Mouse (Mus musculus) macrophage (primary cell): ENCODE results near the gene Bcl6. TPM values are rescaled to one million over a fixed set of nuclear protein-coding genes. Genes with fewer than 3 reads are reported as not detected.
A peak's percentile ranks its signal among the peaks of the same experiment; 100 is the strongest.

ENCODE experiments used
- H3K27ac ChIP-seq: fragments of 350-480 bp; formaldehyde crosslinking; 2 replicates; pipeline ENCODE4 v1.9.0; 2021
- H3K36me3 ChIP-seq: fragments of 350-480 bp; formaldehyde crosslinking; 2 replicates; pipeline ENCODE4 v1.9.0; 2021; ENCODE audit errors: inconsistent target
- H3K4me3 ChIP-seq: fragments of 350-480 bp; formaldehyde crosslinking; 2 replicates; pipeline ENCODE4 v1.9.0; 2021; ENCODE audit errors: inconsistent target
- H3K79me2 ChIP-seq: fragments of 350-480 bp; formaldehyde crosslinking; 2 replicates; pipeline ENCODE4 v1.9.0; 2021; ENCODE audit errors: inconsistent target
- WGBS: methylation state at CpG from one replicate; pipeline ENCODE4 v1.1.7; 2026; ENCODE audit warnings: inconsistent platforms; ENCODE audit not compliant: missing documents; 5-methylcytosine and 5-hydroxymethylcytosine counted together
- polyA plus RNA-seq: library from polyadenylated mRNA; stranded (reverse); fragments of 250-400 nt; gene quantifications from 3 replicates; pipeline ENCODE4 v1.2.4, GENCODE M21; 2018; ENCODE audit warnings: inconsistent platforms

The Bcl6 gene
- polyA plus RNA-seq, 1 experiment from 2014 or later, result 23.6 TPM

GRCm38 (mm10) chr16:23985467-23985861 lies 3.2 kb downstream of the Bcl6 start:
- Histone ChIP-seq H3K79me2 (peaks cover 59% of the 10 kb centered on the region), H3K4me3 (peak overlapping the region; percentile 83), H3K36me3 (no peaks in the 10 kb centered on the region), H3K27ac (peak overlapping the region; percentile 84)
- 1% methylated on average over 6 of the region's 6 CpGs for WGBS

- Histone ChIP-seq H3K79me2 (peaks cover 64% of the 10 kb centered on the region), H3K27ac (peak overlapping the region; percentile 84), H3K4me3 (peak overlapping the region; percentile 83), H3K36me3 (no peaks in the 10 kb centered on the region)
- WGBS, result 2% methylated on average over 22 of the region's 22 CpGs
These were observed 3.7 kb downstream of the Bcl6 start for GRCm38 (mm10) chr16:23984760-23985466.

DNA sequence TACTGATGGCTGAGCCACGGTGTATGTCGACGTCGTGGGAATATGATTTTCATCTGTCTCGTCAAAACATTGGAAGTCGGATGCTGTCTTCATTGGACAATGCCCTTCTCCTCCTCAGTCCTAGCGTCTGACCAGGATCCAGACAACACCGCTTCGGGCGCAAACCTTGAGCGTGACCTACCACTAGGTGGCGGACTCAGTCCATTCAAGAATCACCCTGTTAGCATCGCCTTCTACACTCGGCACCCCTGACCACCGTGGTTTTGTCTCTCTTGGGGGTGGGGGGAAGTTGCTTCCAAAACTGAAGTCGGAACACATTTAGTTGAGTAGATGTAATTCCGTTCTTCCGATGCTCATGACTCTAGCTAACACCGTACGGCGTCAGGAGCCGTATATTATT lies 4.5 kb downstream of the Bcl6 start:
- Histone ChIP-seq H3K79me2 (peaks cover 71% of the 10 kb centered on the region), H3K36me3 (no peaks in the 10 kb centered on the region), H3K27ac (peak overlapping the region; percentile 84), H3K4me3 (peak overlapping the region; percentile 83)
- under 1% methylated on average over 22 of the region's 22 CpGs for WGBS

GRCm38 (mm10) chr16:23982891-23983588 lies 5.6 kb downstream of the Bcl6 start:
- Histone ChIP-seq H3K36me3 (no peaks in the 10 kb centered on the region), H3K27ac (peak overlapping the region; percentile 78), H3K4me3 (peak overlapping the region; percentile 33), H3K79me2 (peaks cover 79% of the 10 kb centered on the region)
- WGBS, result 3% methylated on average over 32 of the region's 33 CpGs

- H3K4me3 ChIP-seq, result peak overlapping the region; percentile 33
- peak overlapping the region; percentile 78 for H3K27ac ChIP-seq
- peaks cover 3% of the 10 kb centered on the region; the same call in 1 of the 2 replicates for H3K36me3 ChIP-seq
- WGBS, result 13% methylated on average over 28 of the region's 28 CpGs
- peaks cover 81% of the 10 kb centered on the region for H3K79me2 ChIP-seq
These were observed 6.5 kb downstream of the Bcl6 start for GRCm38 (mm10) chr16:23981925-23982851.

- H3K4me3 ChIP-seq, result peak overlapping the region; percentile 10; the same call in 1 of the 2 replicates
These were observed 7.5 kb downstream of the Bcl6 start for GRCm38 (mm10) chr16:23980991-23981720.

DNA sequence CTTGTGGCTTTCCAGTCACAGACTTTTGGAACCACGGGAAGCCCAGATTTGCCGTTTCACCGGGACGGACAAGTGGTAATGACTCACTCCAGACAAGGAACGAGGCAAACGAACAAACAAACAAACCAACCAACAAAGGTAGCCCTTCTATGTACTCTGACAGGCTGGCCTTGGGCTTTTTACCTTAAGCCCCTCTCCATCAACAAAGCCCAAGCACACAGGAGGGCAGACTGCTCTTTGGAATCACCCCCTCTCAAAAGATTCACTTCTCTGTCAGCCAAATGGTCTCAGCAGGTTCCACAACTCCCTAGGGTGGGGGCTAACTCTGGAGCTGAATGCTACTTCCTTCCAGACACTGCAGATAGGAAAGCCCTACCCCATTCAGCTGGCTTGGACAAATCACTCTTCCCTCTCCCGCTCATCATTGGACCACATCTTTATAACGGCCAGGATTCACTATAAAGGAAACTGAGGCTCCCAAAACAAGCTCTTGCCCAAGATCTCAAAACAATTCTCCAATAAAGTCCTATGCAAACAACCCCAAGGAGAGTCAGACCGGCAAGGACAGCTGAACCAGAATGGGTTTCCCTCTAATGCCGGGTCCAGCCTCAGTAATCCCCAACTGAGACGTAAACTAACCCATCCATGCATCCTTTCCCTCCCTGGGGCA lies 8.3 kb downstream of the Bcl6 start:
- Histone ChIP-seq H3K79me2 (peaks cover 62% of the 10 kb centered on the region), H3K36me3 (peaks cover 13% of the 10 kb centered on the region), H3K27ac (no peak overlapping the region), H3K4me3 (no peak overlapping the region)
- 49% methylated on average over 11 of the region's 11 CpGs for WGBS

More at GRCm38 (mm10) chr16:23980991-23981720, 7.5 kb downstream of the Bcl6 start:
- 11% methylated on average over 32 of the region's 32 CpGs for WGBS
- Histone ChIP-seq H3K36me3 (peaks cover 9% of the 10 kb centered on the region; the same call in 1 of the 2 replicates), H3K79me2 (peaks cover 71% of the 10 kb centered on the region), H3K27ac (peak overlapping the region; percentile 37)

DNA sequence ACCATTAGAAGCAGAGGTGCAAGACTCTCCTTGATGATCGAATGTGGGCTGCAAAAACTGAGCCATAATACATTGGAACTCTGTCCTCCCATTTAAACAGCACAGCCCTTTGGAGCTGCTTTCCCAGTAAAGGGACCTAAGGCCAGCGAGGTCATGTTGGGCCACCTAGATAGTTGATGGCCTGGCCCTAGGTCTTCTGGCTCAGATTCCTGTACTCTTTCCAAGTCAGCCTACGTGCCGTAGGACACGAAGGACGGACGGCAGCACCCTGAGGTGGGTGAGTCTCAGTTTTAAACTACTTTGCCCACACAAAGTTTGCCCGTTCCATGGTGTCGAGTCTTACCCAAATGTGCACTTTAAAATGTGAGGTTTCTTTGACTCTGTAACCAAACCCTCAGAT lies 9.2 kb downstream of the Bcl6 start:
- 97% methylated on average over 9 of the region's 9 CpGs for WGBS
- no peak overlapping the region for H3K27ac ChIP-seq
- peaks cover 62% of the 10 kb centered on the region for H3K79me2 ChIP-seq
- peaks cover 21% of the 10 kb centered on the region for H3K36me3 ChIP-seq
- H3K4me3 ChIP-seq, result no peak overlapping the region

DNA sequence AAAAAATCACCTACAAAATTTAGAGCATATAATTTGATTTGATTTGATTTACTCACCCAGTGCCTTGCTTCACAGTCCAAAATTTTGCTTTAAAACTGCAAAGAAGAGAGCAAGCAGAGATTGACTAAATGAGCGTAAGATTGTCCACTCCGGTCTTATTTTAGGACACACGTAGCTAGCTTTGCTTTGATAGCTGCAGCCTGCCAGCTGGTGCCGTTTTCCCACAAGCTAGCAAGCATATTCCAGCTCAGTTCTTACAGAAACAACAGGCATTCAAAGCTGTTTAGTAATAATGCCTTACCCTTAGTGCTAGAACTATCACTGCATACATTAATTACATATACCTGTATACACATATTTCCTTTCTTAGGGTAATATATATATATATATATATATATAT lies 10.2 kb downstream of the Bcl6 start:
- peaks cover 31% of the 10 kb centered on the region for H3K36me3 ChIP-seq
- peaks cover 55% of the 10 kb centered on the region for H3K79me2 ChIP-seq
- H3K27ac ChIP-seq, result no peak overlapping the region
- WGBS, result 94% methylated on average over 4 of the region's 4 CpGs
- no peak overlapping the region for H3K4me3 ChIP-seq

DNA sequence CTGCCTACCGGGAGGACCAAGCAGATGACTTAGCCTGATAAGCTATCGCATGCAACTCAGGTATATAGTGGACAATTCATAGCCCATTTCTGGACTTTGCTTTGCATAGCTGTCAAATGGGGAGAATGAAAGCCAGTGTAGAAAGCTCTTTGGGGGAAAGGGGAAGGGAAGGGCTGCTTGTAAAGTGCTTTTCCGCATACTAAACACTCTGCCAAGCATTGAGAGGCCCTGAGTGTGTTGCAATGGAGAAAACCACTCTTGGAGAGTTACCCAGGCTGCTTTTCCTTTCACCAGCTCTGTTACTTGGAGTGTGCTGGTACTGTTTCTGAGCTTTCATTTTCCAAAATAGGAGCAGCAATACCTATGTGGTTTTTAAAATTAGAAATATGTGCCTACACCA lies 10.9 kb downstream of the Bcl6 start:
- H3K27ac ChIP-seq, result 0 out of 2 replicates have a peak overlapping the region, but pooled peaks have one; percentile 8
- H3K36me3 ChIP-seq, result peaks cover 39% of the 10 kb centered on the region
- H3K4me3 ChIP-seq, result no peak overlapping the region
- WGBS, result 86% methylated on average over 3 of the region's 3 CpGs
- H3K79me2 ChIP-seq, result peaks cover 50% of the 10 kb centered on the region

GRCm38 (mm10) chr16:23976196-23976595 lies 12.5 kb downstream of the Bcl6 start:
- Histone ChIP-seq H3K79me2 (peaks cover 39% of the 10 kb centered on the region), H3K36me3 (peaks cover 54% of the 10 kb centered on the region), H3K27ac (no peak overlapping the region), H3K4me3 (no peak overlapping the region)
- WGBS, result 56% methylated on average over 2 of the region's 2 CpGs

DNA sequence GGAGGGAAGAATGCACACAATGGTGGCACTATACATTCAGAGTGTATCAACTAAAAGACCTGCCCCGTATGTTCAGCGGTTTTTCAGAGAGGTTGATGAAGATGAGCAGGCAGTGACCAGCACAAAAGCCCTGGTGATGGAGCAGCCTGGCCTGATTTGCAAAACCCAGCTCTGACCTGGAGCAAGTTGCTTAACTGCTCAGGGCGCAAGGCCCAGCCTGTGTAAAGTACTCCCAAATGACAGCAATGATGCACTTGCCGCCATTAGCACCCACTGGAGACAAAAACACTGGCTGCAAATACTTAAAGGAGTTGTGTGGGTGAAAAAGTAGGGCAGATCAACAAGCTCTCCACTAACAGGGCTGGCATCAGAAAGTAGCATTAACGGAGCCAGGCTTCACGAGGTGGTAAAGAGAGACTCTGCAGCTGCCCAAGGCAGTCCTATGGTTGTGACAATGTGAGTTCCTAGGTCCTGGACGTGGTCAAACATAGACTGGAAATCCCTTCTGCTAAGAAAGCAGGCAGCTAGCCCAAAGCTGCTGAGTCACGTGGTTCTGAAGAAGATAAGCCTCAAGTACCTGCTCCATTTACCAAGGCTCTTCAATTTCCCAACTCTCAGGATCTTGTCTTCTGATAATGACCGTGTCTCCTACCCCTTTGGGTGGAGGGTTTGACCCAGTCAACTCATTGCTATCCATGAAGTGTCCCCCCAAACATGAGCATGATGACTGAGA lies 14.9 kb downstream of the Bcl6 start:
- 93% methylated on average over 9 of the region's 9 CpGs for whole genome bisulfite sequencing
- Histone ChIP-seq H3K36me3 (peaks cover 78% of the 10 kb centered on the region), H3K79me2 (peaks cover 15% of the 10 kb centered on the region), H3K4me3 (no peak overlapping the region), H3K27ac (no peak overlapping the region)

DNA sequence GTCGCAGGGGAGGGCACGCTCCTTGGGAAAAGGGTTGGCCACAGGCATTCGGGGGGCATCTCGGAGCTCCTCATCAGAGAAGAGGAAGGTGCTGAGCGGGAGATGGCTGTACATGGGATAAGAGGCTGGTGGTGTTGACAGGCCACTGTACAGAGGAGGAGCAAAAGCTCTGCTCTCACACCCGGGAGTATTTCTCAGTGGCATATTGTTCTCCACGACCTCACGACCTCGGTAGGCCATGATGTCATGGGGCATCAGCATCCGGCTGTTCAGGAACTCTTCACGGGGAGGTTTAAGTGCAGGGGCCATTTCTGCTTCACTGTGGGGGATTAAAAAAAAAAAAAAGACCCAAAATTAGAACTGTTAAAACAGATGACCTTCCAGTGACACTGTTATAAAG lies 15.8 kb downstream of the Bcl6 start:
- Histone ChIP-seq H3K4me3 (no peak overlapping the region), H3K79me2 (peaks cover 7% of the 10 kb centered on the region; the same call in 1 of the 2 replicates), H3K36me3 (peaks cover 87% of the 10 kb centered on the region), H3K27ac (no peak overlapping the region)
- 99% methylated on average over 11 of the region's 11 CpGs for WGBS
